Mouse (Mus musculus) spleen, adult 2 months (tissue): ENCODE data around the gene Usp4.

Source experiments
- CTCF ChIP-seq: fragments of 200-500 bp; IDR thresholded peaks from 2 replicates; pipeline ENCODE4 v1.5.1; 2011; ENCODE audit warnings: mild to moderate bottlenecking, inconsistent platforms; ENCODE audit not compliant: insufficient read depth, insufficient read length, insufficient replicate concordance; ENCODE audit errors: extremely low read depth
- POLR2A ChIP-seq: fragments of 200-500 bp; IDR thresholded peaks from 2 replicates; pipeline ENCODE4 v1.6.1; 2011; ENCODE audit warnings: low read depth, low read length, inconsistent platforms

- TF ChIP-seq CTCF (no peak), POLR2A (no peak)
Measured at GRCm38 (mm10) chr9:108428384-108428783, 80.7 kb downstream of the Usp4 start, which contains the start of gene Ccdc36.
